Mouse (Mus musculus) cerebellum, adult 18-20 months (tissue): ENCODE data around the gene Lmtk2.

ENCODE experiments used
- DNase-seq, 2 experiments: peaks; one replicate each; pipeline ENCODE4 v3.0.0; 2021

The Lmtk2 gene

GRCm38 (mm10) chr5:144100149-144100935, at the start of gene Lmtk2:
Gene Lmtk2, plus strand, starts transcription at chr5:144100436.
- peak; percentile 98 to 99 for DNase-seq

GRCm38 (mm10) chr5:144051268-144051667, 49.0 kb upstream of the Lmtk2 start:
- DNase-seq: no peak

GRCm38 (mm10) chr5:144053450-144053849, 46.8 kb upstream of the Lmtk2 start:
- DNase-seq: no peak

GRCm38 (mm10) chr5:144054340-144054739, 45.9 kb upstream of the Lmtk2 start:
- no peak for DNase-seq

- DNase-seq: no peak
These were observed 36.1 kb upstream of the Lmtk2 start for GRCm38 (mm10) chr5:144064093-144064492.

- no peak for DNase-seq
These were observed 34.2 kb upstream of the Lmtk2 start for GRCm38 (mm10) chr5:144066036-144066435.

- DNase-seq: no peak
These were observed 30.2 kb upstream of the Lmtk2 start for GRCm38 (mm10) chr5:144070064-144070463.

GRCm38 (mm10) chr5:144071249-144071648, 29.0 kb upstream of the Lmtk2 start:
- no peak for DNase-seq

GRCm38 (mm10) chr5:144077541-144077940, 22.7 kb upstream of the Lmtk2 start:
- no peak for DNase-seq

GRCm38 (mm10) chr5:144080886-144081285, 19.4 kb upstream of the Lmtk2 start:
- DNase-seq: no peak

GRCm38 (mm10) chr5:144082006-144082405, 18.2 kb upstream of the Lmtk2 start:
- no peak for DNase-seq

GRCm38 (mm10) chr5:144083521-144083920, 16.7 kb upstream of the Lmtk2 start:
- no peak for DNase-seq

GRCm38 (mm10) chr5:144084271-144084670, 16.0 kb upstream of the Lmtk2 start:
- no peak for DNase-seq

- DNase-seq: no peak
These were observed 14.5 kb upstream of the Lmtk2 start for GRCm38 (mm10) chr5:144085696-144086095.

GRCm38 (mm10) chr5:144086494-144086893, 13.7 kb upstream of the Lmtk2 start:
- no peak for DNase-seq

- DNase-seq: no peak
These were observed 11.9 kb upstream of the Lmtk2 start for GRCm38 (mm10) chr5:144088354-144088753.

GRCm38 (mm10) chr5:144095461-144095970, 4.7 kb upstream of the Lmtk2 start:
- no peak for DNase-seq

GRCm38 (mm10) chr5:144097902-144098639, 2.2 kb upstream of the Lmtk2 start:
- DNase-seq: no peak

GRCm38 (mm10) chr5:144098640-144098929, 1.7 kb upstream of the Lmtk2 start:
- DNase-seq: no peak

- no peak for DNase-seq
These were observed 712 bp downstream of the Lmtk2 start for GRCm38 (mm10) chr5:144100948-144101347.

GRCm38 (mm10) chr5:144105070-144105469, 4.8 kb downstream of the Lmtk2 start:
- no peak for DNase-seq

GRCm38 (mm10) chr5:144105471-144106129, 5.4 kb downstream of the Lmtk2 start:
- no peak for DNase-seq

- DNase-seq: no peak
These were observed 5.9 kb downstream of the Lmtk2 start for GRCm38 (mm10) chr5:144106130-144106510.

- no peak for DNase-seq
These were observed 9.0 kb downstream of the Lmtk2 start for GRCm38 (mm10) chr5:144109201-144109600.
